Mouse (Mus musculus): ENCODE measurements around the gene Mpst. TPM values are rescaled to one million over a fixed set of nuclear protein-coding genes. Genes with fewer than 3 reads are reported as not detected.

The Mpst gene
- total and polyA plus RNA-seq, 2 experiments from 2014 or later, result 3.5 to 85.9 TPM

DNA sequence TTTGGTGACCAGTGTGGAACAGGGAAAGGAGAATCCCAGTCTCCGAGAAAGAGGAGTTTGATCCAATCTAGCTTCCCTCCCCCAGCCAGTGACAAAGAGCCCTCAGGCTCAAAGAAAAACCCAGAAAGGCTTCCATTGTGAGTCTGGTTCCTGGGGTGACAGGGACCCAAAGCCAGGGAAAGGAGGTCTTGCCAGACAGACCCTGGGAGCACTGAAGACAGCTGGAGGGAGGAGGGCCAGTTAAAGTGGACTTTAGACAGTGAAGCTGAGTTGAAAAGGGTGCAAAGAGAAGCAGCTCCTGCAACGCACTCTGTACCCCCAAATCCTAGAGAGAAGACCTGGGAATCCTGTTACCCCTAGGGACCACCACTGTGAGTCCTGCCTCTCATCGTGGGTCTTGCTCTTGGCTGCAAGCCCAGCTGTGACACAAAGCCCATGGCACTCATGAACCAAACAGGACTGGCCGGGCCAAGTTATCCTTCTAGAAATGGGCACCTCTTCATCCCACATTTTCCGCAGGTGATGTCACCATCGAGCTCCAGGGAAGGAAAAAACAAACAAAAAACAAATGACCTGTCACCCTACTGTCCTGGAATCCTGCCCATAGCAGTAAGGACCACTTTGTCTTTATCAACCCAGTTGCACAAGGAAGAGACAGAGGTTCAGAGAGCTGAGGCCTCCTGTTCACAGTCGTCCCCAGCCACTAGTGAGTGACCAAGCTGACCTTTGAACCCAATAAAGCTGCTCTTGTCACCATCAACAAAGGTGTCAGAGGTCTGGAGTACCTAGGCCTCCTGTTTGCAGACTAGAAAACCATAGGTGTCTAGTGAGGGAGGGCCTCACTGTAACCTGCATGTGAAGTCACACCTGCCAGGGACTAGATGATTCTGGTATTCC lies 21.7 kb upstream of the Mpst start:
- 27% methylated on average over 7 of the region's 7 CpGs for WGBS
- Histone ChIP-seq H3K27ac (ENCODE audit: low read depth, low read length) (peak overlapping the region; percentile 69), H3K9ac (no peak overlapping the region), H3K4me3 (ENCODE audit: low read depth, low read length) (no peak overlapping the region), H3K4me2 (ENCODE audit: low read depth) (no peak overlapping the region), H3K9me3 (ENCODE audit: low read length) (no peaks in the 10 kb centered on the region), H3K36me3 (ENCODE audit: insufficient read depth) (no peaks in the 10 kb centered on the region), H3K27me3 (ENCODE audit: insufficient read depth, low read length) (no peaks in the 10 kb centered on the region), H3K4me1 (ENCODE audit: insufficient read depth) (no peaks in the 10 kb centered on the region)
- no peak for TF ChIP-seq CTCF (IDR thresholded peaks at IDR 0.05; ENCODE audit: low read depth)
- DNase-seq (peak; percentile 68), ATAC-seq (peak; percentile 70)

DNA sequence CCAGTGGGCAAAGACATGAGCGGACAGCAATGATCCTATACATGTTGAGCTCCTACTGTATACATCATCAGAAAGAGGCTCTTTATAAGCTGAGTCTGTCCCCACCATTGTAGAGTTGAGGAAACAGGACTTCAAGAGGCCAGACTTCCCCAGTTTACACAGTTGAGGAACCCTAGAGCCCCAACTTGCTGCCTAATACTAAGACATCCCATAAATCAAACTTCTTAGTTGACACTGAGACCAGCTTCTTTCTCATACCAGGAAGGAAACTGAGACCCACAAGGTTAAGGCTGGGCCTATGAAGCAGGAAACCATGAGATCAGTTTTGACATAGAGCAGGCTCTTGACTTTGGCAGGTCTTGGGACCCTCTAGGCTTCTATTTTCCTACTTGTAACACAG lies 20.7 kb upstream of the Mpst start:
- WGBS, result 100% methylated on average over 1 of the region's 1 CpGs
- Histone ChIP-seq H3K36me3 (ENCODE audit: insufficient read depth) (no peaks in the 10 kb centered on the region), H3K9me3 (ENCODE audit: low read length) (no peaks in the 10 kb centered on the region), H3K27me3 (ENCODE audit: insufficient read depth, low read length) (no peaks in the 10 kb centered on the region), H3K27ac (ENCODE audit: low read depth, low read length) (no peak overlapping the region), H3K4me1 (ENCODE audit: insufficient read depth) (no peaks in the 10 kb centered on the region), H3K4me2 (ENCODE audit: low read depth) (no peak overlapping the region), H3K9ac (no peak overlapping the region), H3K4me3 (ENCODE audit: low read depth, low read length) (no peak overlapping the region)
- ATAC-seq, result no peak
- TF ChIP-seq CTCF (IDR thresholded peaks at IDR 0.05; ENCODE audit: low read depth), result no peak
- no peak for DNase-seq

DNA sequence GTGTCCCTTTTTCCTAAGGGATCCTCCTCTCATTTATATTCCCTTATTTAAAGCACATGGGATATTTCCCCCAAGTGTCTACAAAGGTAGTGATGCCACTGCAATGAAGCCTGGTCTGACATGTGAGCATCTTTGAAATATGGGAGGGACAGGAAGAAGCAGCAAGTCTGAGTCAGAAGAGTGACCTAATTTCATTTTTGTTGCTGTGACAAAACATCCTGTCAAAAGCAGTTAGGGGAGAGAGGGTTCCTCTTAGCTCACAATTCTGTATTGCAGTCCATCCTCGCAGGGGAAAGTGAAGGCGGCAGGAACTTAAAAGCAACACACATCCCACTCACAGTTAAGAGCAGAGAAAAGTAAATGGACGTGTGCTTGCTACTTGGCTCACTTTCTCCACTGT lies 15.4 kb upstream of the Mpst start:
- no peak for TF ChIP-seq CTCF (IDR thresholded peaks at IDR 0.05; ENCODE audit: low read depth)
- Histone ChIP-seq H3K9ac (no peak overlapping the region), H3K9me3 (ENCODE audit: low read length) (no peaks in the 10 kb centered on the region), H3K36me3 (ENCODE audit: insufficient read depth) (no peaks in the 10 kb centered on the region), H3K27ac (ENCODE audit: low read depth, low read length) (no peak overlapping the region), H3K4me3 (ENCODE audit: low read depth, low read length) (no peak overlapping the region), H3K4me1 (ENCODE audit: insufficient read depth) (no peaks in the 10 kb centered on the region), H3K4me2 (ENCODE audit: low read depth) (no peak overlapping the region), H3K27me3 (ENCODE audit: insufficient read depth, low read length) (no peaks in the 10 kb centered on the region)
- ATAC-seq, result no peak
- WGBS, result 84% methylated on average over 3 of the region's 3 CpGs
- no peak for DNase-seq

DNA sequence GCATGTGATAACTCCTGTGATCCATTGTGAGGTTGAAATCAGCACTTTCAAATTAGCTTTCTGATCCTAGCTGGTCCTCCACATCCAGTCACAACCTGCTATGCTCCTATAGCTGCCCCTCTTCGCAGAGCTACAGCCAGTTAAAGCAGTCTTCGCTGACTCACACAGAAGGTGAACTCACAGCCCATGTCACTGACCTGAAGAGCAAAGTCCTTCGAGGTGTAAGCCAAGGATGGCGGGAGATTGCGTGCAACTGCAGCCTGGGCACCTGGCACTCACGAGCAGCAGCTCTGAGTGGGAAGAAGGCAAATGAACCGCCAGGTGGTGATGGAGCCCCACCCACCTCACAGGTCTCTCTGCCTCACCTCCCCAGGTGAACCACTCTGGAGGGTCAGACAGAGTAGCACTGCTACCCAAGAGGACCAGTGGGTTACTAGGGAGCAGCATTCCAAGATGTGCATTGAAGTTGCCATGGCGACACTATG lies 10.7 kb upstream of the Mpst start, which contains the start of gene Tex33:
Gene Tex33, minus strand, starts transcription at position 435 of the 485 bp plus-strand sequence.
- Histone ChIP-seq H3K9me3 (ENCODE audit: low read length) (no peaks in the 10 kb centered on the region), H3K9ac (no peak within 1 kb of the TSS), H3K27me3 (ENCODE audit: insufficient read depth, low read length) (no peaks in the 10 kb centered on the region), H3K4me3 (ENCODE audit: low read depth, low read length) (no peak within 1 kb of the TSS), H3K27ac (ENCODE audit: low read depth, low read length) (no peak within 1 kb of the TSS), H3K36me3 (ENCODE audit: insufficient read depth) (0 out of 2 replicates have a peak, but pooled peaks cover 4% of the 10 kb centered on the region), H3K4me2 (ENCODE audit: low read depth) (no peak within 1 kb of the TSS), H3K4me1 (ENCODE audit: insufficient read depth) (no peaks in the 10 kb centered on the region)
- WGBS, result 86% methylated on average over 8 of the region's 8 CpGs
- no peak for TF ChIP-seq CTCF (IDR thresholded peaks at IDR 0.05; ENCODE audit: low read depth)
- ATAC-seq, result no peak
- DNase-seq, result no peak

DNA sequence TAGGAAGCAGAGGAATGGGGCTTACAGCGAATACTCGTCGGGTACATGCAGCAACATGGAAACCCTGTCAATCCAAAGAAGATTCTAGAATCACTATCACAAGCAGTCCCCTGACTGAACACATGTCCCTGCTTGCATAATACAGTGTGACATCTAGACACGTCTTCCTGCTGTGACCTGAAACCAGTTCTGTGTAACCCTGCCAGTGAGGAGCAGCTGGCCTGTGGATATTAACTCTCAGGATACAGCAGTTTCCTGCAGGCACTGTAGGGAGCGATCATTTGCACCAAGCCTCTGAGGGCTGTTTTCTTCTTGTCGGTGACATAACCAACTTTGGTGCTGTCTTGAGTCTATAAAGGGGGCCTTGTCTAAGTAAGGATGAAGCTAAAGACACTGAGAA lies 4.9 kb upstream of the Mpst start:
- Histone ChIP-seq H3K4me2 (ENCODE audit: low read depth) (no peak overlapping the region), H3K27ac (ENCODE audit: low read depth, low read length) (no peak overlapping the region), H3K4me3 (ENCODE audit: low read depth, low read length) (no peak overlapping the region), H3K27me3 (ENCODE audit: insufficient read depth, low read length) (no peaks in the 10 kb centered on the region), H3K4me1 (ENCODE audit: insufficient read depth) (peaks cover 7% of the 10 kb centered on the region; the same call in 1 of the 2 replicates), H3K9ac (no peak overlapping the region), H3K9me3 (ENCODE audit: low read length) (no peaks in the 10 kb centered on the region), H3K36me3 (ENCODE audit: insufficient read depth) (0 out of 2 replicates have a peak, but pooled peaks cover 4% of the 10 kb centered on the region)
- WGBS, result 74% methylated on average over 6 of the region's 6 CpGs
- no peak for TF ChIP-seq CTCF (IDR thresholded peaks at IDR 0.05; ENCODE audit: low read depth)
- no peak for DNase-seq
- ATAC-seq, result no peak

DNA sequence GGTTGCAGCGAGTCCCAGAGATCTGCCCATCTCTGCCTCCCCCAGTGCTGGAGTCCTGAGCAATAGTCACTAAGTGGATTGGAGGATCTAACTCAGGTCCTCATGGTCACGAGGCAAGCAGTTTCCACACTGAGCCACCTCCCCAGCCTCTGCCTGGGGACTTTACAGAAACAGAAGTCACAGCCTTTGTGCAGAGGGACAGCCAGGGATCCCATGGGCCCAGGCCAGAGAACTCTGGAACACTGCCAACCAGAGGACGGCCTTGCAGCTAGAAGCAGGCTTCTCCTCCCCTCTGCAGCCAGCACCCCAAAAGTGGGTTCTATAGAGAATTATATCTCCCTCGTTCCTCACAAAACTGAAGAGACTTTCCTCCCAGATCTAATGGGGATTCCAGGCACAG lies 4.3 kb upstream of the Mpst start:
- no peak for TF ChIP-seq CTCF (IDR thresholded peaks at IDR 0.05; ENCODE audit: low read depth)
- WGBS, result 42% methylated on average over 4 of the region's 4 CpGs
- H3K27ac ChIP-seq (ENCODE audit: low read depth, low read length), result no peak overlapping the region
- no peak overlapping the region for H3K4me2 ChIP-seq (ENCODE audit: low read depth)
- peaks cover 7% of the 10 kb centered on the region; the same call in 1 of the 2 replicates for H3K4me1 ChIP-seq (ENCODE audit: insufficient read depth)
- H3K9ac ChIP-seq, result no peak overlapping the region
- H3K27me3 ChIP-seq (ENCODE audit: insufficient read depth, low read length), result no peaks in the 10 kb centered on the region
- DNase-seq, result no peak
- no peaks in the 10 kb centered on the region for H3K9me3 ChIP-seq (ENCODE audit: low read length)
- no peak overlapping the region for H3K4me3 ChIP-seq (ENCODE audit: low read depth, low read length)
- 0 out of 2 replicates have a peak, but pooled peaks cover 4% of the 10 kb centered on the region for H3K36me3 ChIP-seq (ENCODE audit: insufficient read depth)
- ATAC-seq, result no peak

DNA sequence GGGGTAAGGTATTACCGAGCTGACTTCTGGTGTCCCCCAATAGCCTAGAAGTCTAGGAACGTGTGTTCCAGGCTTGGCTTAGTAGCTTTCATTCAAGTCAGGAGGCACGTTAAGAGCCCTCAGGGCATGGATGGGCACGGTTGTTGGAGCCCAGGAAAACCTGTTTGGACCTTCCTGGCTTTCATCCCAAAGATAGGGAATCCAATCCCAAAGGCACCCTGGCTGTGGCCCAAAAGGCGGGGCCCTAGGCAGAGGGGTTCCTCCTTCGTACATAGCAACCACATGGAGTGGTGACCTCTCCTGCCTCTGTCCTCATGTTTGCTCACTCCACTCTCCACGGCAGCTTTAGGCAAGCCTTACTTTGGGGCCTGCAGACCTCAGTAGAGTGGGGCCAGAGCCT lies 3.8 kb upstream of the Mpst start:
- Histone ChIP-seq H3K27me3 (ENCODE audit: insufficient read depth, low read length) (no peaks in the 10 kb centered on the region), H3K4me1 (ENCODE audit: insufficient read depth) (peaks cover 11% of the 10 kb centered on the region; the same call in 1 of the 2 replicates), H3K9ac (no peak overlapping the region), H3K27ac (ENCODE audit: low read depth, low read length) (no peak overlapping the region), H3K4me3 (ENCODE audit: low read depth, low read length) (no peak overlapping the region), H3K4me2 (ENCODE audit: low read depth) (no peak overlapping the region), H3K36me3 (ENCODE audit: insufficient read depth) (0 out of 2 replicates have a peak, but pooled peaks cover 4% of the 10 kb centered on the region), H3K9me3 (ENCODE audit: low read length) (no peaks in the 10 kb centered on the region)
- TF ChIP-seq CTCF (IDR thresholded peaks at IDR 0.05; ENCODE audit: low read depth), result no peak
- WGBS, result 65% methylated on average over 7 of the region's 7 CpGs
- no peak for ATAC-seq
- no peak for DNase-seq

Measured in forebrain, postnatal 0 days (tissue).